8 mouse cellular contexts compared by ENCODE assay signal in genomic region chr1:168383832-168384593, GRCm38 (mm10). TPM values are rescaled to one million over a fixed set of nuclear protein-coding genes. Genes with fewer than 3 reads are reported as not detected.
DNase-seq lines count a peak whose midpoint lies in the region; ATAC-seq lines count a peak whose summit lies in the region.

No protein-coding gene starts in this region.

- 46% methylated on average over 5 of the region's 5 CpGs for WGBS in lung, embryonic 15.5 days
- 12% methylated on average over 5 of the region's 5 CpGs for WGBS in forebrain, embryonic 16.5 days

- H3K9me3 ChIP-seq in lung, embryonic 15.5 days = no peaks in the 10 kb centered on the region
- H3K9me3 ChIP-seq in forebrain, embryonic 16.5 days (ENCODE audit: control insufficient read depth, low read length) = no peaks in the 10 kb centered on the region

- H3K27me3 ChIP-seq in lung, embryonic 15.5 days = no peaks in the 10 kb centered on the region
- H3K27me3 ChIP-seq in forebrain, embryonic 16.5 days (replicated peaks; ENCODE audit: control insufficient read depth, insufficient read depth, low read length) = no peaks in the 10 kb centered on the region

- H3K27ac ChIP-seq in lung, embryonic 15.5 days = peak overlapping the region; percentile 81
- H3K27ac ChIP-seq in forebrain, embryonic 16.5 days (ENCODE audit: low read length) = peak overlapping the region; percentile 76

- no peak overlapping the region for H3K4me3 ChIP-seq in lung, embryonic 15.5 days
- no peak overlapping the region for H3K4me3 ChIP-seq in forebrain, embryonic 16.5 days (replicated peaks; ENCODE audit: low read length)

- no peak for ATAC-seq in lung, embryonic 15.5 days (ENCODE audit: borderline replicate concordance, extremely low read depth, low FRiP score, low TSS enrichment)
- ATAC-seq in forebrain, embryonic 16.5 days = peak; percentile 67
- ATAC-seq in megakaryocyte-erythroid progenitor cell, adult 5-6 weeks (replicated peaks; ENCODE audit: low FRiP score, low TSS enrichment, poor library complexity, severe bottlenecking) = no peak

- H3K36me3 ChIP-seq in lung, embryonic 15.5 days = no peaks in the 10 kb centered on the region
- no peaks in the 10 kb centered on the region for H3K36me3 ChIP-seq in forebrain, embryonic 16.5 days (ENCODE audit: control insufficient read depth, insufficient read depth)

- H3K4me1 ChIP-seq in lung, embryonic 15.5 days = peaks cover 79% of the 10 kb centered on the region
- peaks cover 83% of the 10 kb centered on the region for H3K4me1 ChIP-seq in forebrain, embryonic 16.5 days (replicated peaks; ENCODE audit: control insufficient read depth, insufficient read depth, low read length)

- no peak overlapping the region for H3K9ac ChIP-seq in lung, embryonic 15.5 days
- no peak overlapping the region; the same call in 1 of the 2 replicates for H3K9ac ChIP-seq in forebrain, embryonic 16.5 days (replicated peaks; ENCODE audit: low read depth, low read length)

- DNase-seq in lung, postnatal 36 days = no peak
- peak; percentile 58 for DNase-seq in kidney, postnatal 10 days
- peak; percentile 71 for DNase-seq in retina, embryonic 14.5 days (ENCODE audit: low spot score)
- no peak for DNase-seq in cerebellum, adult 8-10 months
- DNase-seq in layer of hippocampus, postnatal 36 days = no peak

- H3K4me2 ChIP-seq in lung, embryonic 15.5 days = no peak overlapping the region
- peak overlapping the region; percentile 11; the same call in 1 of the 2 replicates for H3K4me2 ChIP-seq in forebrain, embryonic 16.5 days (ENCODE audit: low read length)

RNA-seq across cellular contexts. Expression of gene Pbx1, which starts 48.1 kb away (rescaled TPM):
- 37.5 and 40.6 TPM in 2 replicates for polyA plus RNA-seq in lung, embryonic 15.5 days (2015; fragmentation: Nextera tagmentation; extraction: Ambion mirVana)
- 82.9 and 91.2 TPM in 2 replicates for polyA plus RNA-seq in forebrain, embryonic 16.5 days (2015; fragmentation: Nextera tagmentation; extraction: Ambion mirVana)
- total RNA-seq in megakaryocyte-erythroid progenitor cell, adult 5-6 weeks (2014; fragmentation: Nextera tagmentation) = 6.9 and 22.2 TPM in 2 replicates
- total RNA-seq in megakaryocyte-erythroid progenitor cell, adult 5-6 weeks (2017) = 11.0 and 24.8 TPM in 2 replicates
- total RNA-seq in layer of hippocampus, postnatal 36 days (2021) = 100 to 1,000 TPM; 117 to 118 TPM

Comparison
In these comparisons a context has a peak if more than half of its experiments do, and no peak if none do; other contexts are left out.
1. DNase-seq: peak in kidney, postnatal 10 days (single experiment) and retina, embryonic 14.5 days (single experiment); none in lung, postnatal 36 days (single experiment), cerebellum, adult 8-10 months (single experiment) and layer of hippocampus, postnatal 36 days (0 of 2).
2. RNA of gene Pbx1, which starts 48.1 kb away (total RNA-seq): 117 to 118 TPM in layer of hippocampus, postnatal 36 days; 6.9 to 24.8 TPM in megakaryocyte-erythroid progenitor cell, adult 5-6 weeks; every median in the first group is over 4 times any median in the second.